Mouse (Mus musculus) frontal cortex, adult 2 months (tissue): ENCODE data around the gene Afap1l2. TPM values are rescaled to one million over a fixed set of nuclear protein-coding genes. Genes with fewer than 3 reads are reported as not detected.

ENCODE experiments used
- DNase-seq, 2 experiments: peaks; one replicate each; pipeline ENCODE4 v3.0.0; 2022; ENCODE audit warnings: low spot score in 1 of 2; ENCODE audit errors: extremely low spot score in 1 of 2
- polyA plus RNA-seq: library from polyadenylated mRNA; depleted of rRNA; stranded (reverse); fragments of >200 nt; gene quantifications from 2 replicates; pipeline ENCODE4 v1.2.3, GENCODE M21; 2012

Gene Afap1l2
- polyA plus RNA-seq, 1 experiment: 12.2 TPM

DNA sequence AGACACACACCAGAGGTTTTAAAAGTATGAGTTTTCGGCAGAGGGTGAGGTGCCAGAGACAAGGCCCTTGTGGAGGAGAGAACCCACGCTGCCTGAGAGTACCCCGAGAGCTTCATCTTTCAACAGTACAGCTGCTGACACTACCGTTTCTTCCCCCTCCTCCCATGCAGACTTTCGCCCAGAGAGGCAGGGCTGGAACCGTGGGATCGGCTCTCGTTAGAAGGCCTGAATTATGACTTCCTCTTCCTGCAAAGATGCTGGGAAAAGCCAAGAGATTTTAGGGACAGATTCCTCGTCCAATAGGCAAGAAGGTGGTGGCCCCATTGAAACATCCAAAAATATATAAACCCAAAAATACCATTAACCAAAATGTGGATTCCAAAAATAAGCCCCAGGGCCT, 63.8 kb downstream of the Afap1l2 start:
- no peak for DNase-seq

DNA sequence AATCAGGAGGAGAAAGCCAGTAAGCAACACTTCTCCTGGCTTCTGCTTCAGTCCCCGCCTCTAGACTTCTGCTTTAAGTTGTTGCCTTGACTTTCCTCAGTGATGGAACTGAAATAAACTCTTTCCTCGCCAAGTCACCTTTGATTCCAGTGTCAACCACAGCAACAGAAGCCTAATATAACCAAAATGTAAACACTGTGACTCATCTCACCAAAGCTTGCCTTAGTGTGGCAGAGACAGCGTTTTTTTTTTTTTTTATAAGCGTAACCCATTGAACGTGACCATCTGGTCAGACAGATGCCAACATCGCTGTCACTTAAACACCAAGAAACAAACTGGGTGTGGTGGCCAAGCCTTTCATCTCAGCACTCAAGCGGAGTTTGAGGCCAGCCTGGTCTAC, 65.8 kb downstream of the Afap1l2 start:
- no peak for DNase-seq

DNA sequence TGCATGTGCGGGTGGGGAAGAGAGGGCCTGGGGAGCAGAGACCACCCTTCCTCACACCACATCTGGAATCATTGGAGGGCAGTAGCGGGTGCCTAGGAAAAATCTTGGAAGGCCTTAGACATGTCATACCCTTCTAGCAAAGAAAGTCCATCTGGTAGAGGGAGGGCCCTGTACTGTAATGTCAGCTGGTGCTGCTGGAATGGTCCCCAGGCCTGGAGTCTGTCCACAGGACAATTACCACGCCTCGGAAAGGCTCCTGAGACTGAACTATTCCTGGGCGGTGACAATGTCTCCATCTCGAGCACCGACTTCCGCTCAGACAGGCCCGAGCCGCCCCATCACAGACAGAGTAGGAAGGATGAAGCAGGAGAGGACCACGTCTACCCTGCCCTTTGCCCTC, 67.5 kb downstream of the Afap1l2 start:
- no peak for DNase-seq

DNA sequence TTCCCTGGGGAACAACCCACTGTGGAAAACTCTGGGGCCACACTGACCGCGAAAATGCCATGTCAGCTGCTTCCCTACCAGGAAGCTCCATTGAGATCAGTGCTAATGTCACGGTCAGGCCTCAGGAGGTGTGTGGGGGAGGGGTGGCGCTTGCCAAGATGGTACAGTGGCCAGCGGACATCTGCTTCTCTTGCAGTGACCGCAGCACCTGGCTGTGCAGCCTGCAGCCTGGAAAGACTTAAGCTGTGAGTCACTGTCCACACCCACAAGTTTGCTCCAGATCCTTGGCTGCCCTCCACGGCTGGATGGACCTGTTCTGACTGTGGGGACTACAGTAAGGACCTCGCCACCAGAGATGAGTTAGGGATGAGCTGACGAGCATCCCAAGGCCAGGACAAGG, 68.2 kb downstream of the Afap1l2 start:
- no peak for DNase-seq

DNA sequence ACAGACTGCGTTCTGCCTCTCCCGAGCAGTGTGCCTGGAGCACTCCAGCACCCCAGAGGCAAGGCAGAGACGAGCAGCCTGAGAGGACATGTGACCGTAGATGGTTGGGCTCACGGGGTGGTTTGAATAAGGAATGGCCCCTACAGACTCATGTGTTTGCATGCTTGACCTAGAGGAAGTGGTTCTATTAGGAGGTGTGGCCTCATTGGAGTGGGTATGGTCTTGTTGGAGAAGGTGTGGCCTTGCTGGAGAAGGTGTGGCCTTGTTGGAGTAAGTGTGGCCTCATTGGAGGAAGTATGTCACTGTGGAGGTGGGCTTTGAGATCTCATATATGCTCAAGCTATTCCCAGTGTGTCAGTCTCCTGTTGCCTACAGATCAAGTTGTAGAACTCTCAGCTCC, 70.1 kb downstream of the Afap1l2 start:
- DNase-seq: no peak

DNA sequence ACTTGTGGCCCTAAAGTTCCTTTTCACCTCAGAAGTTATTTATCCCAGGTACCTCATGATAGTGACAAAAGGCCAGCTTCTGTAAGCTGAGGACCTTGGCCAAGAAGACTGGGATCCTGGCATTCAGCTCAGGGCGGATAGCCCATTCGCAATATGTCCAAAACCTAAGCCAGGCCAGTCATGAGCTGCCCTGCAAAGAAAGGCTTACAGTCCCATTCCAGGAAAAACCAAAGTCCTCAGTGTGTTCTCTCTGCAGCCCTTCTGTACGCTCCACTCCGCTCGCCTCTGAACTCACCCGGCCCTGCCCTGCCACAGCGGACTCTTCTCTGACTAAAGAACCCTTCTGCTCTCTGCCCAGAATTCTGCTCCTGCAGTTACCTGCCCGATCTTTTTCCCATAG, 71.8 kb downstream of the Afap1l2 start:
- no peak for DNase-seq

DNA sequence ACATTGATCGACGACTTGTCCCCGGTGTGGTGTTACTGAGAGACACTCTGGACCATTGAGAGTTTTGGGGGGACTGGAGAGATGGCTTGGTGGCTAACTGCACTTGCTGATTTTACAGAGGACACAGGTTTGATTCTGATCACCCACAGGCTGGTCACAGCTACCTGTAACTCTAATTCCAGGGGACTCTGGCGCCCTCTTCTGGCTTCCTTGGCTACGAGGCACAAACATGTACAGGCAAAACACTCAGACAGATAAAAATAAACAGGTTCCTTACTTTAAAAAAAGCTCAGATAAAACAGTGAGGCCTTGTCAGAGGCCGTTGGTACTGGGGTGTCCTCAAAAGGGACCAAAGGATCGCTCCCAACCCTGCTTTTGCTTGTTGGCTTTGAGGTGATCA, 72.3 kb downstream of the Afap1l2 start:
- DNase-seq: no peak

DNA sequence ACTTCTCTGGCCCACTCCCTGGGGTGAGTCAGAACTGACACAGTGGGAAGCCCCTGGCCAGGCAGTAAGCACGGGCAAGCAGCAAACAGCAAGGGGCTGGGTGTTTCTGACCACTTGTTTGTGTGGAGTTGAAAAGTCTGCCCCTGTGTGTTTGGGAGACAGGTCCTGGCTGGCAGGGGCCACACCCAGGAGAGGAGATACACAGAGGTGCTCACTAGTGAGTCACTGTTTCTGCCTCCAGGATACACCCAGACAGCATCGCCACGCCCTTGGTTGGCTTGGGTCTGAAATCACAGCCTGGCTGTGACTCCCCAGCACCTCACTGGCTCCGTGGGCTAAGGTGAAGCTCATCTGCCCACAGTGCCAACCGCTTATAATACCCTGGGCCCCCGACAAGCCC, 72.9 kb downstream of the Afap1l2 start:
- no peak for DNase-seq

GRCm38 (mm10) chr19:56933800-56934199, 74.2 kb downstream of the Afap1l2 start:
- DNase-seq: no peak

GRCm38 (mm10) chr19:56930029-56930428, 78.0 kb downstream of the Afap1l2 start:
- DNase-seq: peak in 1 of 2 experiments; percentile 14

DNA sequence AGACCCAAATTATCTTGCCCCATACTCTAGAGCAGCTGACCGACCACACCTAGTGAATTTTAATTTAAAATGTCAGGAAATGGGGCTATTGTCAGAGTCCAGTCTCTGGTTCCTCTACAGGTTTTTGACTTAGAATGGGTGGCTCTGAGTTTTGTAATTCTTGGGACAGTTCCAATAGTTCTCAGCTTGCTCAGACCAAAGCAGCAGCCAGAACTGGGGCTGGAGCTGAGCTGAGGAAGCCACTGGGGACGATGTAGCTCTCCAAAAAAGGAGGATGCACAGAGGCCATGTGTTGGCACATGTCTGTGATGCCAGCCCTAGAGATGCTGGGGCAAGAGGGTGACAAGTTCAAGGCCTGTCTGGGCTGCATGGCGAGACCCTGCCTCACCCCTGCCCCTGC, 78.6 kb downstream of the Afap1l2 start:
- no peak for DNase-seq

DNA sequence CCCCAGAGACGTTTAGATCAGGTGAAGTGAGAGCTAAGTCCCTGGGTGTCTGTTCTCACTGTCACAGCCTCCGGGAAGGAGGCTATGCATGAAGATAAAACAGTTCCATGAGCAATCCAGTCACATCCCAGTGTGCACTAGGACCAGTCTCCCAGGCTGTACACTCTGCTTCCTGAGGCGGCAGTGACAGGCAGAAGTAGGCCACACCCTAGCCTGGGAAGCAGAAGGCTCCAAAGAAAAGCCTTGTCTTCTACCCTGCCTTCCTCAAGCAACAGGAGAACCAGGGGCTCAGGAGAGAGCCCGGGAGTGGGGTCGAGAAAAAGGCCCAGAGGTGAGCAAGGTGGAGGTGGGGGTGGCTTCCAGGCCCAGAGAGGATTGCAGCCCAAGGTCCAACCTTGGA, 86.3 kb downstream of the Afap1l2 start:
- no peak for DNase-seq

- DNase-seq: no peak
Observed at GRCm38 (mm10) chr19:56920232-56920631, 87.8 kb downstream of the Afap1l2 start.

- DNase-seq: peak; percentile 64 to 93
Observed at GRCm38 (mm10) chr19:56919628-56920027, 88.4 kb downstream of the Afap1l2 start.

- no peak for DNase-seq
Observed at GRCm38 (mm10) chr19:56915084-56915483, 92.9 kb downstream of the Afap1l2 start.

DNA sequence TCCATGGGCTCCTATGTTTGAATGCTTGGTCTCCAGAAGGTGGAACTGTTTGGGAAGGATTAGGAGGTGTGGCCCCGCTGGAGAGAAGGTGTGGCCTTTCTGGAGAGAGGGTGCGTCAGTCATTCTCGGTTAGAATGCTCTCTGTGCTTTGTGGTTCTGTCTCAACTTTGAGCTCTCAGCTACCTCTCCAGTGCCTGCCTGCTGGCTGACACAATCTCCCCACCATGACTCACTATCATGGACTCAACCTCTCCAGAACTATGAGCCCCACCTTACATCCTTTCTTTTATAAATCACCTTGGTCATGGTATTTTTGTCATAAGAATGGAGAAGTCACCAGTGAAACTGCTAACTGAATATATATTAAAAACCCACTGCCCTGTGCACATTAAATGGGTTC, 93.4 kb downstream of the Afap1l2 start:
- no peak for DNase-seq

DNA sequence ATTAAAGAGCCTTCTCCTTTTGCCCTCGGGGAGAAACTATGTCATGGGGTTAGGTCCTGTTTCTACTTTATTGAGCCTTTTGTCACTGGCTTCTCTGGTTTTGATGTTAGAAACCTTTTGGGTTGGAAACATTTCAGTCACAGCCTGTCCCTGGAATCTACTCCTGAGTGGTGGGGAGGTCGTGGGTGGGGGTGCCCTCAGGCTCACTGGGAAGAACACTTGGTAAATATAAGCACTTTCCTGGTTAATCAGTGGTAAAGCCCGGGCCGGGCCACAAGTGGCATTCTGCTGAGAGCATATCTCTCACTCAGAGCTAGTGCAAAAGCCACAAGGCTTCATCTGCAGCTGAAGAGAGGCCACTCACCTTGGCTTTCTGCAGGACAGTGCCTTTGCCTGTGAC, 94.3 kb downstream of the Afap1l2 start:
- DNase-seq: no peak

- DNase-seq: no peak
Observed at GRCm38 (mm10) chr19:56910561-56910960, 97.5 kb downstream of the Afap1l2 start.

- DNase-seq: peak in 1 of 2 experiments; percentile 63
Observed at GRCm38 (mm10) chr19:56908472-56909270, 99.4 kb downstream of the Afap1l2 start.

DNA sequence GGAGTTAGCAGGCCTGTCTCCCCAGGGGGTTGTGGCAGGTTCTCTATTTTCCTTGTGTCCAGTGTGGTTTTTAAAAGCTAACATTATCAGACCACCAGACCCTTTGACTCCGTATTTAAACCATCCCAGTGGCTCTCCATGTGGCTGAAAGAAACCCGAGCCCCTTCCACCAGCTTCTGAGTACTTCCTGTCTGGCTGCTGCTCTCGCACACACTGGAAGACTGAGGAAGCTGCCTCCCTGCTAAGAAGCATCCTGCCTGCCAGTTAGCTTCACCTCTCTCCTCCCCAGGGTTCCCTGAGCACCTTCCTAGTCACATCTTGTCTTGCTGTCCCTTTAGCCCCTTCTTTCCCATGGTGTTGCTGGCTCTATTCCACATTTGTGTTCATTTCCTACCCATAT, 100.2 kb downstream of the Afap1l2 start:
- DNase-seq: no peak

DNA sequence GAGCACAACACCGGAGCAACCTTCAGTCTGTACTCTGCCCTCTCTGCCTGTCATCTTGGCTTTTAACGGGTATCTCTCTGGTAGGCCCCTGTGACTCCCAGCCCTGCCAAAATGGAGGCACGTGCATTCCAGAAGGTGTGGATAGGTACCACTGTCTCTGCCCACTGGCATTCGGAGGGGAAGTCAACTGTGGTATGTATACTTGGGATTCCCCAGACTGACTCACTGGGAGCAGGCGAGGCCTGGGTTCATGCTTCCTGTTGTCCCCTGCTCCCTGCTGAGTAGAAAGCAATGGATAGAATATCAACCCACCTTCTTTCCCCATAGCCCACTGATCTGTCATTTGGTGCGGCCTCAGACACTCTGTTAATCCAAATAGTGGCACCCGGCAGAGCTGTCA, 102.6 kb downstream of the Afap1l2 start:
- DNase-seq: no peak

- DNase-seq: no peak
Observed at GRCm38 (mm10) chr19:56904095-56904494, 103.9 kb downstream of the Afap1l2 start.

- no peak for DNase-seq
Observed at GRCm38 (mm10) chr19:56897654-56898053, 110.4 kb downstream of the Afap1l2 start.
